Mouse (Mus musculus) CD8-positive naive resting alpha-beta T cell, adult 57 days (primary cell): ENCODE results near the gene Akr1c13. TPM values are rescaled to one million over a fixed set of nuclear protein-coding genes. Genes with fewer than 3 reads are reported as not detected.

Experiments
- total RNA-seq: library from RNA; stranded (reverse); gene quantifications from one replicate; pipeline ENCODE4 v1.2.4, GENCODE M21; 2023

Gene Akr1c13
- total RNA-seq, result 14.3 TPM

GRCm38 (mm10) chr13:4190904-4191303 is at the start of gene Akr1c13:
Gene Akr1c13, plus strand, starts transcription at chr13:4191150.

GRCm38 (mm10) chr13:4150518-4150917 is 40.4 kb upstream of the Akr1c13 start, which contains the start of gene Akr1c18:
Gene Akr1c18, minus strand, starts transcription at chr13:4150654.

GRCm38 (mm10) chr13:4228441-4228840 is 37.5 kb downstream of the Akr1c13 start, which contains the start of gene Akr1c19:
Gene Akr1c19, plus strand, starts transcription at chr13:4228700.

Other genes with a start within 250 kb of the Akr1c13 start
- not detected for gene Ucn3, start 245.8 kb upstream of the Akr1c13 start, total RNA-seq
- gene Akr1c14, start 142.1 kb upstream of the Akr1c13 start, total RNA-seq, result not detected
- gene Akr1c18, start 40.5 kb upstream of the Akr1c13 start, total RNA-seq, result not detected
- not detected for gene Akr1c19, start 37.5 kb downstream of the Akr1c13 start, total RNA-seq
- not detected for gene Akr1c12, start 88.3 kb downstream of the Akr1c13 start, total RNA-seq
- gene Akr1c6, start 243.2 kb downstream of the Akr1c13 start, total RNA-seq, result not detected